24 mouse cellular contexts compared by ENCODE assay signal in the genomic region with DNA sequence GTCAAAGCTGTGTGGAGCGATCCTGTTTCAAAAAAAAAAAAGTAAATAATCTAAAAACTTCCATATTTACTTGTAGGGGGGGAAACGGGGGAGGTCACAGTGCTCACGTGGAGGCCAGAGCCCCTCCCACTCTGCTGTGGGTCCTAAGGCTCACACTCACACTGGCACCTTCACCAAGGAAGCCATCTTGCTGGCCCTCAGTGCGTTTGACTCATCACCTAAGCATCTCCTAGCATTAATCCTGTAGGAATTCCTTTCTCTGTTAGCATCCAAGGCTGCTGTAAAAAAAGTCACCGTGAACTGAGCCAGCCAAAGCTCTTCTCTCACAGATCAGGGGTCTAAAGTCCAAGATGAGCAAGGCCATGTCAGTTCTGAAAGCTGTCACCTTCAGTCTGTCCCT. TPM values are rescaled to one million over a fixed set of nuclear protein-coding genes. Genes with fewer than 3 reads are reported as not detected.
DNase-seq lines count a peak whose midpoint lies in the region; ATAC-seq and TF ChIP-seq lines count a peak whose summit lies in the region.
"Had no signal": no experiment of that assay in that cellular context is flagged by ENCODE, and none has a peak within 500 bp of the region (broad histone marks: within the 10 kb centered on the region; RNA-seq: fewer than 3 reads in every experiment).

No protein-coding gene starts in this region.

- ATAC-seq in Patski: peak; percentile 49
- ATAC-seq in liver, embryonic 13.5 days (ENCODE audit: low read depth): no peak
- no peak for ATAC-seq in midbrain, postnatal 0 days (ENCODE audit: low FRiP score)
- ATAC-seq in stomach, postnatal 0 days (ENCODE audit: low FRiP score, low TSS enrichment): no peak
- ATAC-seq: activated CD4-positive, CD25-positive, alpha-beta regulatory T cell, adult 4 months; forebrain, embryonic 14.5 days; intestine, embryonic 15.5 days; lung, postnatal 0 days had no signal

- peak overlapping the region; percentile 44 for H3K4me3 ChIP-seq in liver, embryonic 13.5 days (replicated peaks)
- H3K4me3 ChIP-seq in midbrain, postnatal 0 days (ENCODE audit: low read depth, low read length): no peak overlapping the region
- no peak overlapping the region for H3K4me3 ChIP-seq in stomach, postnatal 0 days (ENCODE audit: low read depth, low read length)
- H3K4me3 ChIP-seq: hindbrain, embryonic 15.5 days; intestine, embryonic 15.5 days; kidney, embryonic 15.5 days; limb, embryonic 15.5 days had no signal

- in situ Hi-C loops in Patski (cut with MboI; ENCODE audit: low pct_unique_long_range_greater_than_20kb): no loop called here

- peak overlapping the region; percentile 68 for H3K4me2 ChIP-seq in liver, embryonic 13.5 days
- no peak overlapping the region for H3K4me2 ChIP-seq in midbrain, postnatal 0 days (ENCODE audit: low read depth, low read length, poor library complexity, severe bottlenecking)
- no peak overlapping the region for H3K4me2 ChIP-seq in stomach, postnatal 0 days (replicated peaks; ENCODE audit: low read depth)
- H3K4me2 ChIP-seq: hindbrain, embryonic 15.5 days; intestine, embryonic 15.5 days; kidney, embryonic 15.5 days; limb, embryonic 15.5 days; midbrain, embryonic 11.5 days had no signal

- CTCF ChIA-PET in Patski (lab: Charles Lee): interaction anchor here (1.4 kb wide), 2 partner anchors 8 to 15 kb away, joined by 3 to 4 read pairs; partner anchors contain the start of gene Syngap1

- TF ChIP-seq CTCF in Patski (IDR thresholded peaks at IDR 0.05): no peak
- TF ChIP-seq CTCF in midbrain, postnatal 0 days (IDR thresholded peaks at IDR 0.05): no peak
- no peak for TF ChIP-seq CTCF in stomach, postnatal 0 days (IDR thresholded peaks at IDR 0.05; ENCODE audit: low read depth)

- H3K4me1 ChIP-seq in liver, embryonic 13.5 days (replicated peaks): peaks cover 81% of the 10 kb centered on the region
- H3K4me1 ChIP-seq in midbrain, postnatal 0 days (ENCODE audit: insufficient read depth, low read length): peaks cover 18% of the 10 kb centered on the region; the same call in 1 of the 2 replicates
- no peaks in the 10 kb centered on the region; the same call in 1 of the 2 replicates for H3K4me1 ChIP-seq in stomach, postnatal 0 days (replicated peaks; ENCODE audit: control insufficient read depth, insufficient read depth)

- WGBS in liver, embryonic 13.5 days (ENCODE audit: insufficient replicate concordance): 61% methylated on average over 5 of the region's 5 CpGs
- 83% methylated on average over 5 of the region's 5 CpGs for WGBS in midbrain, postnatal 0 days
- WGBS in stomach, postnatal 0 days: 61% methylated on average over 5 of the region's 5 CpGs

- H3K27ac ChIP-seq in liver, embryonic 13.5 days: peak overlapping the region; percentile 87
- H3K27ac ChIP-seq in midbrain, postnatal 0 days (ENCODE audit: low read depth, low read length): no peak overlapping the region
- no peak overlapping the region for H3K27ac ChIP-seq in stomach, postnatal 0 days (replicated peaks)
- H3K27ac ChIP-seq: hindbrain, embryonic 15.5 days; intestine, embryonic 15.5 days; kidney, embryonic 15.5 days; limb, embryonic 15.5 days had no signal

- no peaks in the 10 kb centered on the region for H3K27me3 ChIP-seq in Patski
- H3K27me3 ChIP-seq in liver, embryonic 13.5 days: peaks cover 20% of the 10 kb centered on the region
- no peaks in the 10 kb centered on the region for H3K27me3 ChIP-seq in midbrain, postnatal 0 days (ENCODE audit: insufficient read depth, low read length)
- H3K27me3 ChIP-seq in stomach, postnatal 0 days (ENCODE audit: control insufficient read depth, insufficient read depth, low read length): no peaks in the 10 kb centered on the region
- H3K27me3 ChIP-seq: hindbrain, embryonic 15.5 days; intestine, embryonic 15.5 days; kidney, embryonic 15.5 days; limb, embryonic 15.5 days had no signal

- H3K9me3 ChIP-seq in liver, embryonic 13.5 days (replicated peaks): no peaks in the 10 kb centered on the region
- H3K9me3 ChIP-seq in midbrain, postnatal 0 days (ENCODE audit: low read length): no peaks in the 10 kb centered on the region
- H3K9me3 ChIP-seq in stomach, postnatal 0 days (ENCODE audit: control insufficient read depth, low read length): no peaks in the 10 kb centered on the region
- H3K9me3 ChIP-seq: heart, embryonic 10.5 days; hindbrain, embryonic 15.5 days; intestine, embryonic 15.5 days; kidney, embryonic 15.5 days; limb, embryonic 15.5 days had no signal

- DNase-seq in adrenal gland, adult 2 months: peak; percentile 33
- DNase-seq in adrenal gland, postnatal 10 days: no peak
- DNase-seq in 3134 (ENCODE audit: extremely low read depth, insufficient read length, low spot score): peak; percentile 64
- DNase-seq in Patski (ENCODE audit: low read depth, low spot score): no peak
- DNase-seq in liver, embryonic 13.5 days: no peak
- DNase-seq in midbrain, postnatal 0 days (ENCODE audit: low spot score): no peak
- DNase-seq in urinary bladder, postnatal 4 days (ENCODE audit: low spot score in 2 of 2): no peak
- DNase-seq in stomach, postnatal 0 days (ENCODE audit: low spot score): no peak
- DNase-seq: cerebellum, adult 8-10 months; heart, postnatal 14 days; kidney, postnatal 4 days; right cerebral cortex, adult 18-20 months; spleen, adult 18-20 months; thymus, adult 18-20 months; thymus, postnatal 4 days had no signal

- H3K36me3 ChIP-seq in liver, embryonic 13.5 days: peaks cover 12% of the 10 kb centered on the region; the same call in 1 of the 2 replicates
- H3K36me3 ChIP-seq in midbrain, postnatal 0 days (ENCODE audit: insufficient read depth, low read length): peaks cover 63% of the 10 kb centered on the region
- H3K36me3 ChIP-seq in stomach, postnatal 0 days (ENCODE audit: control insufficient read depth, insufficient read depth, low read length): no peaks in the 10 kb centered on the region; the same call in 1 of the 2 replicates

- TF ChIP-seq EP300 in stomach, postnatal 0 days (optimal IDR thresholded peaks at IDR 0.05): no peak

- POLR2A ChIA-PET in Patski (lab: Charles Lee): interaction anchor here (1.3 to 2.5 kb wide), 2 partner anchors 12 to 19 kb away, joined by 6 to 13 read pairs; no protein-coding TSS in a partner anchor

- peak overlapping the region; percentile 73 for H3K9ac ChIP-seq in liver, embryonic 13.5 days
- H3K9ac ChIP-seq in midbrain, postnatal 0 days (replicated peaks; ENCODE audit: low read length, poor library complexity, severe bottlenecking): no peak overlapping the region
- no peak overlapping the region for H3K9ac ChIP-seq in stomach, postnatal 0 days (ENCODE audit: low read length)
- H3K9ac ChIP-seq: hindbrain, embryonic 15.5 days; intestine, embryonic 15.5 days; kidney, embryonic 15.5 days; limb, embryonic 15.5 days had no signal

RNA-seq across cellular contexts. Expression of gene Syngap1, which starts 15.3 kb away (rescaled TPM):
- total RNA-seq in adrenal gland, adult 2 months (2021): 10 to 100 TPM; 14.3 to 21.8 TPM
- 51.6 and 56.0 TPM in 2 replicates for polyA plus RNA-seq in adrenal gland, adult 2 months (2012; rRNA removed)
- total RNA-seq in adrenal gland, postnatal 10 days (2021): 10 to 100 TPM; 15.7 to 21.6 TPM
- polyA plus RNA-seq in Patski (2021): 43.4 TPM
- 0.25 and 0.44 TPM in 2 replicates for polyA plus RNA-seq in liver, embryonic 13.5 days (2015; fragmentation: Nextera tagmentation; extraction: Ambion mirVana)
- total RNA-seq in midbrain, postnatal 0 days (2014; rRNA removed): 77.0 and 90.3 TPM in 2 replicates
- 3.6 and 6.1 TPM in 2 replicates for polyA plus RNA-seq in midbrain, postnatal 0 days (2015; fragmentation: Nextera tagmentation; extraction: Ambion mirVana)
- polyA plus RNA-seq in stomach, postnatal 0 days (2015; fragmentation: Nextera tagmentation; extraction: Ambion mirVana): 0.61 and 0.70 TPM in 2 replicates
- polyA plus RNA-seq: activated CD4-positive, CD25-positive, alpha-beta regulatory T cell, adult 4 months had no signal

RNA-seq across cellular contexts. Expression of gene Zbtb9, which starts 16.7 kb away (rescaled TPM):
- total RNA-seq in adrenal gland, adult 2 months (2021): 1 to 10 TPM; 4.6 to 8.7 TPM
- polyA plus RNA-seq in adrenal gland, adult 2 months (2012; rRNA removed): 6.9 and 7.1 TPM in 2 replicates
- total RNA-seq in adrenal gland, postnatal 10 days (2021): 1 to 10 TPM; 5.2 to 7.4 TPM
- 7.1 TPM for polyA plus RNA-seq in Patski (2021)
- 6.3 and 7.0 TPM in 2 replicates for polyA plus RNA-seq in liver, embryonic 13.5 days (2015; fragmentation: Nextera tagmentation; extraction: Ambion mirVana)
- 16.1 and 19.4 TPM in 2 replicates for total RNA-seq in midbrain, postnatal 0 days (2014; rRNA removed)
- polyA plus RNA-seq in midbrain, postnatal 0 days (2015; fragmentation: Nextera tagmentation; extraction: Ambion mirVana): 6.6 and 6.7 TPM in 2 replicates
- 6.9 and 7.8 TPM in 2 replicates for polyA plus RNA-seq in stomach, postnatal 0 days (2015; fragmentation: Nextera tagmentation; extraction: Ambion mirVana)

RNA-seq across cellular contexts. Expression of gene Cuta, which starts 16.9 kb away (rescaled TPM):
- total RNA-seq in adrenal gland, adult 2 months (2021): 100 to 1,000 TPM; 145 to 164 TPM
- polyA plus RNA-seq in adrenal gland, adult 2 months (2012; rRNA removed): 378 and 381 TPM in 2 replicates
- 100 to 1,000 TPM; 119 to 134 TPM for total RNA-seq in adrenal gland, postnatal 10 days (2021)
- 119 TPM for polyA plus RNA-seq in Patski (2021)
- polyA plus RNA-seq in liver, embryonic 13.5 days (2015; fragmentation: Nextera tagmentation; extraction: Ambion mirVana): 111 and 118 TPM in 2 replicates
- 49.6 and 55.6 TPM in 2 replicates for total RNA-seq in midbrain, postnatal 0 days (2014; rRNA removed)
- 136 and 143 TPM in 2 replicates for polyA plus RNA-seq in midbrain, postnatal 0 days (2015; fragmentation: Nextera tagmentation; extraction: Ambion mirVana)
- polyA plus RNA-seq in stomach, postnatal 0 days (2015; fragmentation: Nextera tagmentation; extraction: Ambion mirVana): 157 and 163 TPM in 2 replicates

RNA-seq across cellular contexts. Expression of gene Phf1, which starts 23.5 kb away (rescaled TPM):
- total RNA-seq in adrenal gland, adult 2 months (2021): 10 to 100 TPM; 35.2 to 36.4 TPM
- 202 and 271 TPM in 2 replicates for polyA plus RNA-seq in adrenal gland, adult 2 months (2012; rRNA removed)
- 10 to 100 TPM; 20.6 to 23.3 TPM for total RNA-seq in adrenal gland, postnatal 10 days (2021)
- 37.2 TPM for polyA plus RNA-seq in Patski (2021)
- polyA plus RNA-seq in liver, embryonic 13.5 days (2015; fragmentation: Nextera tagmentation; extraction: Ambion mirVana): 1.4 and 1.6 TPM in 2 replicates
- 48.7 and 53.5 TPM in 2 replicates for total RNA-seq in midbrain, postnatal 0 days (2014; rRNA removed)
- 32.8 and 35.8 TPM in 2 replicates for polyA plus RNA-seq in midbrain, postnatal 0 days (2015; fragmentation: Nextera tagmentation; extraction: Ambion mirVana)
- polyA plus RNA-seq in stomach, postnatal 0 days (2015; fragmentation: Nextera tagmentation; extraction: Ambion mirVana): 4.7 and 5.8 TPM in 2 replicates

RNA-seq across cellular contexts. Expression of gene Kifc5b, which starts 39.4 kb away (rescaled TPM):
- total RNA-seq in adrenal gland, adult 2 months (2021): 1 to 10 TPM; 1.0 to 1.3 TPM
- 1.2 and 2.1 TPM in 2 replicates for polyA plus RNA-seq in adrenal gland, adult 2 months (2012; rRNA removed)
- 1 to 10 TPM; 4.5 to 6.2 TPM for total RNA-seq in adrenal gland, postnatal 10 days (2021)
- polyA plus RNA-seq in Patski (2021): 20.8 TPM
- 4.7 and 5.2 TPM in 2 replicates for polyA plus RNA-seq in liver, embryonic 13.5 days (2015; fragmentation: Nextera tagmentation; extraction: Ambion mirVana)
- total RNA-seq in midbrain, postnatal 0 days (2014; rRNA removed): 1.9 and 4.7 TPM in 2 replicates
- 1.6 and 1.9 TPM in 2 replicates for polyA plus RNA-seq in midbrain, postnatal 0 days (2015; fragmentation: Nextera tagmentation; extraction: Ambion mirVana)
- 1.5 and 1.6 TPM in 2 replicates for polyA plus RNA-seq in stomach, postnatal 0 days (2015; fragmentation: Nextera tagmentation; extraction: Ambion mirVana)

Comparison
In these comparisons a context has a peak if more than half of its experiments do, and no peak if none do; other contexts are left out.
1. DNase-seq: peak in adrenal gland, adult 2 months (single experiment) and 3134 (single experiment); none in adrenal gland, postnatal 10 days (single experiment), Patski (single experiment), liver, embryonic 13.5 days (single experiment), midbrain, postnatal 0 days (single experiment), urinary bladder, postnatal 4 days (0 of 2) and stomach, postnatal 0 days (single experiment).